Mouse (Mus musculus) large intestine, adult 2 months (tissue): ENCODE measurements around the gene Zfp697. TPM values are rescaled to one million over a fixed set of nuclear protein-coding genes. Genes with fewer than 3 reads are reported as not detected.
"Not testable (repeated sequence)": the region's sequence is repeated elsewhere in the genome, so short reads cannot be mapped to it uniquely, and the experiment has no call there.

ENCODE experiments used
- DNase-seq: peaks from one replicate; pipeline ENCODE4 v3.0.0-alpha.2; 2012; ENCODE audit warnings: low read depth, low spot score
- WGBS: fragments of 180-500 bp; shearing (Covaris S2); methylation state at CpG from one replicate; pipeline ENCODE4 v1.1.7; 2018; 5-methylcytosine and 5-hydroxymethylcytosine counted together
- polyA plus RNA-seq: library from polyadenylated mRNA; depleted of rRNA; stranded (reverse); fragments of >200 nt; gene quantifications from 2 replicates; pipeline ENCODE4 v1.2.3, GENCODE M21; 2012

Zfp697 gene
- polyA plus RNA-seq, 1 experiment = 1.0 TPM

GRCm38 (mm10) chr3:98366823-98367222, 15.4 kb upstream of the Zfp697 start:
- no peak for DNase-seq
- 87% methylated on average over 4 of the region's 4 CpGs for WGBS

GRCm38 (mm10) chr3:98368283-98368682, 14.0 kb upstream of the Zfp697 start:
- WGBS = 48% methylated on average over 4 of the region's 4 CpGs
- DNase-seq = no peak

GRCm38 (mm10) chr3:98368776-98369175, 13.5 kb upstream of the Zfp697 start:
- no peak for DNase-seq
- whole genome bisulfite sequencing = 94% methylated on average over 2 of the region's 2 CpGs

GRCm38 (mm10) chr3:98374062-98374719, 8.1 kb upstream of the Zfp697 start:
- WGBS = 45% methylated on average over 3 of the region's 3 CpGs
- DNase-seq = no peak

DNA sequence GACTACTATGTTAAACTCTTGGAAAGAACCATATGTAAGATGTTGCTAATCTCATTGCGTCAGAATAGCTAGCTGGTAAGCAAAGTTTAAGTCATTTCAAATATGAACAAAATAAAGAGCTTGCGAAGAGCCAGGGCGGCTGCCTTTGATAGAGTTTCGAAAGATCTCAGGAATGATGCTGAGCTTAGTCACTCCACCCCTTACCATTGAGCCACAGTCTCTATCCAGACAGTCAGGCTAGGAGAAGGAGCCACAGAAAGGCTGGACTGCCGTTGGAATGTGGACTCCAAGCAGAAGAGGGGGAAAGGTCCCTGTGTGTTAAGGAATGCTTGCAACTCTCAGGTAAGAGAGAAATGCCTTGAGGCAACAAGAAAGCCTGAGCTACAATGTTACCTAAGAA, 7.3 kb upstream of the Zfp697 start:
- no peak for DNase-seq
- WGBS = 76% methylated on average over 5 of the region's 5 CpGs

DNA sequence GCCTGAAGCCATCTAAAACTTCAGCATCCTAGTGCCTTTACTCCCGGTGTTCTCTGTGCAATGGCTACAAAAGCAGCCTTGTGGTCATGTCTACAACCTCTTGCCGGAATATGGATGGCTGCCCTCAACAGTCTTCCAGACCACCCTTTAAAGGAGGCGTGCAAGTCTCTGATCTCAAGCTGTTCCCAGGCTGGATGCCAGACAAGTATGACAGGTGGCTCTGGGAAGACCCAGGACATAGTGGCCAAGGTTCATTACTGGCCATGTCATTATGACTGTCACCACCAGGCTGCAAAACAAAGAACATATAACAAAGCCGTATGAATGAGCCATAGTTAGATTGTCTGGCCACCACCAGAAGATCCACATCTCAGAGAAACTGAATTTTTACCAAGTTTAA, 4.0 kb upstream of the Zfp697 start:
- WGBS = 78% methylated on average over 4 of the region's 4 CpGs
- DNase-seq = no peak

DNA sequence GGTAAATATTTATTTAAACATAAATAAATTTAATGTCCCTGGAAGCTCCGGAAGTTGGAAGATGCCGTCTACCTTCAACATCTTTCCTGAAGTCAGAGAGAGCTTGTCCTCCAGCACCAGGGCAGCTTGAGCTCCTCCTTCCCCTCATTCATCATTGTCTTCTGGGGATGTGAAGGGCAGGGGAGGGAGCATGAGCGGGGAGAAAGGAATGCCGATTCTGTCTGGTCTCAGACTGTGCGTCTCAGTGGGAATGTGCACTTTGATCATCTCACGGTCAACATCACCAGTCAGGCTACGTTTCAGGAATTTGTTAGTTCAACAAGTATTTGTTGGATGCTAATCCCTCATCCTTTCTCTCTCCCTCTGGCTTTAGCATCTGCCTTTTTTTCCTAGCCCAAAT, 3.0 kb upstream of the Zfp697 start:
- WGBS = 23% methylated on average over 7 of the region's 7 CpGs
- no peak for DNase-seq

- no peak for DNase-seq
These were observed 500 bp upstream of the Zfp697 start for GRCm38 (mm10) chr3:98381677-98382245.

GRCm38 (mm10) chr3:98383024-98383790, 946 bp downstream of the Zfp697 start:
- 12% methylated on average over 21 of the region's 21 CpGs for WGBS
- no peak for DNase-seq

More at GRCm38 (mm10) chr3:98381677-98382245, 500 bp upstream of the Zfp697 start:
- 8% methylated on average over 17 of the region's 17 CpGs for WGBS

GRCm38 (mm10) chr3:98387086-98387485, 4.8 kb downstream of the Zfp697 start:
- 76% methylated on average over 4 of the region's 4 CpGs for WGBS
- DNase-seq = no peak

DNA sequence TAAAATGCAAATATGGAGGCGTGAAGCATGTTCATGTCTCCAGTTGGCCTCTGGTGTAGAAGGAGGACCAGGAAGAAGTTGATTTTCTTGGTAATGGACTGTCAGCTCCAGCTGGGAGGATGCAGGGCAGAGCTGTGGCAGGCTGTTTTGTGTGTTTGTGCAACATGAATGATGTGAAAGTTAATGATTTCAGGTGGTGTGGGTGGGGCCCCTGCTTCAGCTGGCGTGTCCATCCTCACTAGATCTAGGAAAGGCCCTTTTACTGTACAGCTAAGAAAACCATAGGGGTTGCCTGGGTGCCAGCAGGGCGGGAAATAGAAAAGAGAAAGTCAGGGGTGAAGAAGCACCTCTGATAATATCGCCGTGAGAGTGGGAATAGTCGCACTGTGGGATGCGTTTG, 5.5 kb downstream of the Zfp697 start:
- 68% methylated on average over 7 of the region's 7 CpGs for WGBS
- DNase-seq = no peak

DNA sequence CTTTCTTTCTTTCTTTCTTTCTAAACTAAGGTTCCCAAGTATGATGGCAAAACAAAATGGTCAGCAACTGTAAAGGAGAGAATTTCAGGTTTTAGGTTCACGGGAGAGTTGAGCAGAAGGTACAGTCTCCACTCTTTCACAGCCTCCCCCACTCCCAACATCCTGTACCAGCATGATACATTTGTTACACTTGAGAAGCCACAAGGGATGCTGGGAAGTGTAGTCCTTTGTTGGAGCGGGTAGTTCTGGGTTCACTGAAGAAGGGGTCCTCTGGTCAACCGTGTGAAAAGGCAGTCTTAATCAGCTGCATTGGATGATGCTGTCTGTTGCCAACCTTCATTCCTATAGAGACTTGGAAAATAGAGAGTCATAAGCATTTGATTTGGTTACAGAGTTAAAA, 7.0 kb downstream of the Zfp697 start:
- 87% methylated on average over 3 of the region's 3 CpGs for whole genome bisulfite sequencing

GRCm38 (mm10) chr3:98404268-98404895, 22.1 kb downstream of the Zfp697 start:
- DNase-seq = not testable (repeated sequence)
- 89% methylated on average over 9 of the region's 9 CpGs for WGBS

More for the DNA sequence above, 7.0 kb downstream of the Zfp697 start:
- no peak for DNase-seq

- not testable (repeated sequence) for DNase-seq
- WGBS = 90% methylated on average over 6 of the region's 6 CpGs
These were observed 23.6 kb downstream of the Zfp697 start for GRCm38 (mm10) chr3:98405877-98406276.

- not testable (repeated sequence) for DNase-seq
- 76% methylated on average over 12 of the region's 12 CpGs for WGBS
These were observed 24.4 kb downstream of the Zfp697 start for GRCm38 (mm10) chr3:98406569-98407144.

DNA sequence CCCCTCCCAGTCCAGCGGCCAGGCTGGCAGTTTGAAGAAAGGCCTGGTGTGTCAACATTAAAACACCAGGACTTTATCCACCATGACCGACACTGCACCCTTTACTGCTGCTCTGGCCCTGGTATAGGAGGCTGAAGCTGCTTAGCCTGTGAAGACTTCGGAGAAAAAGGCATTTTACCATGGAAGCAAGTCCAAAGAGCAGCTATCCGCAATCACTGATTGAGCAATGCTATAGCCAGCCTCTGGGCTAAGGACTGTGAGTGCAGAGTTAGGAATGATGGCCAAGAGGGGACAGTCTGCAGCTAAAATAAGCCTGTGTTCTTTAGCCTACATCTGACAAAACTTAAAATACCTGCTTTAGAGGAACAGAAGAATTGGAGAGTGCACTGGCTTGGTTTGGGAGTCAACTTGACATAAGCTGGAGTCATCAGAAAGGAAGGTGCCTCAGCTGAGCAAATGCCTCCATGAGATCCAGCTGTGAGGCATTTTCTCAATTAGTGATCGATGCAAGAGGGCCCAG, 25.1 kb downstream of the Zfp697 start:
- DNase-seq = not testable (repeated sequence)
- 55% methylated on average over 5 of the region's 5 CpGs for WGBS

- DNase-seq = not testable (repeated sequence)
- WGBS = 74% methylated on average over 17 of the region's 27 CpGs
These were observed 28.6 kb downstream of the Zfp697 start for GRCm38 (mm10) chr3:98410619-98411580.

DNA sequence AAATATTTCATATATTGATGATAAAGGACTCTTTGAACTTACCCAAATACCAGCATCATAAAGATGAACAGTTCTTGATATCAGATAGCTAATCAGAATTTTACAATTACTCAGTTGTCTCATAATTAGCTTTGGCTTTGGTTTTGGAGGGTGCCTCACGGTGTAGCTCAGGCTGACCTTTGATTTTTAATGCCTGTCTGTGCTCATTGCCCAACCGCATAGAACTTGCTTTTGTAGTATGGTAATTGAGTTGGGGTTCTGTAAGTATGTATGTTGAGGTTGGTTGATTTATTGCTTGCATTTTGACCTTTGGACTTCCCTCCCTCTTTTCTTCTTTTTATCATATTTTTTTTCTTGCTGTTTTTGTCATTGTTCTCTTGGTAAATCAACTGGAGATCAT, 31.5 kb downstream of the Zfp697 start:
- WGBS = 39% methylated on average over 2 of the region's 2 CpGs

DNA sequence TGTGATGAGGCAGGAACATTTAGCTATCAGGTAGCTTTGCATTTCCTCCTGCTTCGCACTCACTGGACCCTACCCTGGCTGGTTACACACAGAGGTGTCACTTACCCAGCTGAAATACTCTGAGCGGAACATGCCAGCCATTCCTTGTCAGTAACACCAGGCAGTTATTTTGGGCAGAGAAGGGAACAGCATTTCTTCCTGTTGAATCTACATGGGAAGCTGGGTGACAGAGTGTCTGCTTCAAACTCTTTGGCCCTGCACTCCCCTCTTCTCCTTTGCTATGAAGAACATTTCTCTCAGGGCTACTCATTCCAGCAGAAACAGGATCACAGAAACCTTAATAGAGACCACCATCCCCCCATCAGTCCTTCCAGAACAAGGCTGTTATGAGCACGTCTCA, 32.0 kb downstream of the Zfp697 start:
- 94% methylated on average over 3 of the region's 3 CpGs for WGBS
- no peak for DNase-seq

More for the DNA sequence above, 31.5 kb downstream of the Zfp697 start:
- DNase-seq = no peak
